Mouse (Mus musculus): ENCODE measurements around the gene Gm21988. TPM values are rescaled to one million over a fixed set of nuclear protein-coding genes. Genes with fewer than 3 reads are reported as not detected.

The Gm21988 gene
- polyA plus RNA-seq, 2 experiments from 2014 or later = 5.2 to 7.6 TPM

Other genes with a start within 250 kb of the Gm21988 start
- 100 to 1,000 TPM; 343 to 373 TPM for gene Gabarap, start 248.7 kb downstream of the Gm21988 start, polyA plus RNA-seq (2017; shearing (Covaris generic))
- gene Phf23, start 244.1 kb downstream of the Gm21988 start, polyA plus RNA-seq (2017; shearing (Covaris generic)) = 10 to 100 TPM; 32.1 to 44.9 TPM
- 1 to 10 TPM; 2.7 to 3.9 TPM for gene Dvl2, start 239.2 kb downstream of the Gm21988 start, polyA plus RNA-seq (2017; shearing (Covaris generic))
- 100 to 1,000 TPM; 107 to 139 TPM for gene Acadvl, start 224.4 kb downstream of the Gm21988 start, polyA plus RNA-seq (2017; shearing (Covaris generic))
- gene Dlg4, start 222.9 kb downstream of the Gm21988 start, polyA plus RNA-seq (2017; shearing (Covaris generic)) = 10 to 100 TPM in 1 of 2 experiments, 1 to 10 TPM in 1; 9.7 to 11.6 TPM
- gene Asgr1, start 185.7 kb downstream of the Gm21988 start, polyA plus RNA-seq (2017; shearing (Covaris generic)) = not detected
- not detected for gene Asgr2, start 147.2 kb downstream of the Gm21988 start, polyA plus RNA-seq (2017; shearing (Covaris generic))
- gene Mgl2, start 109.5 kb downstream of the Gm21988 start, polyA plus RNA-seq (2017; shearing (Covaris generic)) = under 1 TPM in 1 of 2 experiments, not detected in 1; 0.21 TPM
- gene Clec10a, start 83.6 kb downstream of the Gm21988 start, polyA plus RNA-seq (2017; shearing (Covaris generic)) = not detected
- gene Slc16a11, start 27.1 kb downstream of the Gm21988 start, polyA plus RNA-seq (2017; shearing (Covaris generic)) = not detected
- 1 to 10 TPM; 2.6 to 4.1 TPM for gene Slc16a13, start 18.8 kb downstream of the Gm21988 start, polyA plus RNA-seq (2017; shearing (Covaris generic))
- gene Bcl6b, start 10.0 kb downstream of the Gm21988 start, polyA plus RNA-seq (2017; shearing (Covaris generic)) = under 1 TPM; 0.23 to 0.36 TPM
- gene 0610010K14Rik, start 1.9 kb downstream of the Gm21988 start, polyA plus RNA-seq (2017; shearing (Covaris generic)) = 100 to 1,000 TPM; 124 to 159 TPM
- 100 to 1,000 TPM; 228 to 245 TPM for gene Rnasek, start within 50 bp of the Gm21988 start, polyA plus RNA-seq (2017; shearing (Covaris generic))
- gene Alox12, start 15.5 kb upstream of the Gm21988 start, polyA plus RNA-seq (2017; shearing (Covaris generic)) = not detected
- not detected for gene Alox12e, start 82.8 kb upstream of the Gm21988 start, polyA plus RNA-seq (2017; shearing (Covaris generic))
- under 1 TPM in 1 of 2 experiments, not detected in 1; 0.51 TPM for gene Alox15, start 112.2 kb upstream of the Gm21988 start, polyA plus RNA-seq (2017; shearing (Covaris generic))
- 1 to 10 TPM; 6.5 to 8.1 TPM for gene Pelp1, start 170.2 kb upstream of the Gm21988 start, polyA plus RNA-seq (2017; shearing (Covaris generic))
- gene Arrb2, start 192.8 kb upstream of the Gm21988 start, polyA plus RNA-seq (2017; shearing (Covaris generic)) = 100 to 1,000 TPM in 1 of 2 experiments, 10 to 100 TPM in 1; 99.3 to 129 TPM
- 10 to 100 TPM; 86.3 to 91.9 TPM for gene Med11, start 212.1 kb upstream of the Gm21988 start, polyA plus RNA-seq (2017; shearing (Covaris generic))
- not detected for gene Zmynd15, start 219.6 kb upstream of the Gm21988 start, polyA plus RNA-seq (2017; shearing (Covaris generic))
- under 1 TPM in 1 of 2 experiments, not detected in 1; 0.36 TPM for gene Cxcl16, start 220.2 kb upstream of the Gm21988 start, polyA plus RNA-seq (2017; shearing (Covaris generic))

Measured in activated CD4-positive, CD25-positive, alpha-beta regulatory T cell, adult 4 months (primary cell).